Mouse (Mus musculus): ENCODE results near the gene Zmynd19.
A peak's percentile ranks its signal among the peaks of the same experiment; 100 is the strongest.
"Not testable (repeated sequence)": the region's sequence is repeated elsewhere in the genome, so short reads cannot be mapped to it uniquely, and the experiment has no call there.

Gene Zmynd19

GRCm38 (mm10) chr2:24942092-24942491 lies 7.5 kb upstream of the Zmynd19 start:
- no peak for DNase-seq (ENCODE audit: low spot score in 2 of 2)

- DNase-seq (ENCODE audit: low spot score in 2 of 2): not testable (repeated sequence)
Observed at GRCm38 (mm10) chr2:24944304-24944703, 5.3 kb upstream of the Zmynd19 start.

DNA sequence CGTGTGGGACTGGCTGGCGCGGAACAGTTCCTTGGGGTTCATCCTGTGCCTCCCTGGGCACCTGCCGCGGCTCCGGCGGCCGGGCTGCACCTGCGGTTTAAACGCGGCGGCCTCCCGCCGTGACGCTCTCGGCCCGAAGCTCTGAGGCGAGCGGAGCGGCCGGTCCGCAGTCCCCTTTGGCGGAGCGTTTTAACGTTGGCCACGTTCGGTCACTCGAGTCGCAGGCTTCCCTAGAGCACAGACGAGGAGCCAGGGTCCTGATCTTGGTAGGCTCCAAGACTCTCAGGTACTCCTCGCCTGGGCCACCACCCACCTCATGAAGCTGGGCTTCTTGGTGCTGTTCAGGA lies 570 bp downstream of the Zmynd19 start:
- no peak for DNase-seq (ENCODE audit: low spot score in 2 of 2)

DNA sequence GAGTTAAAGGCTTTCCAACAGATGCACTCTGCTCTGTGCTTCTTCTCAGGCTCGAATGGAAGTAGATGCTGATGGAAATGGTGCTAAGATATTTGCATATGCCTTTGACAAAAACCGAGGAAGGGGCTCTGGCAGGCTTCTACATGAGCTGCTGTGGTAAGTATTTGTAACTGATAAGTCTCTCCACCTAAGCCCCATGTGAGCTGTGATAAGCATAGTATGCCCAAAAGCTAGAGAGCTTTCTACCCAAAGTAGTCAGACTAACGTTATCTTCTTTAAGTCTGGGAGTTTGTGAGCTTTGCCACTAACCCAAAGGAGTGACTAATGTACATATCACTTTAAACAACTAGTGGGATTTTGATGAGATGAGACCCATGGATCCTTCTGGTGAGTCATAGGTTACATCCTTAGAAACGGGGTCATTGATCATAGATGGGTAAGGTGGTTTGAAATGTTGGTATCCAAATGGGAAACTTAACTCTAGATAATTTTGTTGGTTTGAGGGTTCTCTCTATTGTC lies 3.0 kb downstream of the Zmynd19 start:
- DNase-seq (ENCODE audit: low spot score in 2 of 2): no peak

- peak in 1 of 2 experiments; percentile 26 for DNase-seq (ENCODE audit: low spot score in 2 of 2)
Observed at GRCm38 (mm10) chr2:24960910-24961309, 11.3 kb downstream of the Zmynd19 start.

GRCm38 (mm10) chr2:24962304-24963000 lies 12.9 kb downstream of the Zmynd19 start, which contains the start of gene Dph7:
Gene Dph7 (plus strand): TSS chr2:24962400.
- DNase-seq (ENCODE audit: low spot score in 2 of 2): peak; percentile 65 to 91

DNA sequence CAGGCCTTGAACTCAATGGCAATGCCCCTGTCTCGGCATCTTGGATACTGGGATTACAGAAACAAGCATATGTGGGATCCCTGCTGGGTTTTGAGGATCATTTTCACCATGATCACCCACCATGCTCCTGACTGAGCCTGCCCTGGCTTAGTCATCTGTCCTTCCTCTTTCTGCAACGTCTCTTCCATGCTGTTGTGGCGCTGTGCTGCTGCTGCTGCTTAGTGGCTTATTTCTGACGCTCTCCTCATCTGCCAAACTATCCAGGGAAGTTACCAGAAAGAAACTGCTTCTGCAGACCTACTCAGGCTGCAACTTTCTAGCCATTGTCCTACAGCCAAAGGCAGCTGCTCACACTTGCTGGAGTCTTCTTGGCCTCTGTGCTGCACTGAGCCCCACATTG lies 20.8 kb downstream of the Zmynd19 start:
- no peak for DNase-seq (ENCODE audit: low spot score in 2 of 2)

GRCm38 (mm10) chr2:24974452-24974851 lies 24.9 kb downstream of the Zmynd19 start:
- peak in 1 of 2 experiments; percentile 31 for DNase-seq (ENCODE audit: low spot score in 2 of 2)

GRCm38 (mm10) chr2:24974906-24975703 lies 25.5 kb downstream of the Zmynd19 start, which contains the start of gene Mrpl41:
Gene Mrpl41 (minus strand): TSS chr2:24975098.
- peak; percentile 95 to 97 for DNase-seq (ENCODE audit: low spot score in 2 of 2)

- DNase-seq (ENCODE audit: low spot score in 2 of 2): peak; percentile 65
Observed at GRCm38 (mm10) chr2:24975704-24976297, 26.2 kb downstream of the Zmynd19 start, which contains the start of gene Pnpla7. Gene Pnpla7 (plus strand): TSS chr2:24976033.

DNA sequence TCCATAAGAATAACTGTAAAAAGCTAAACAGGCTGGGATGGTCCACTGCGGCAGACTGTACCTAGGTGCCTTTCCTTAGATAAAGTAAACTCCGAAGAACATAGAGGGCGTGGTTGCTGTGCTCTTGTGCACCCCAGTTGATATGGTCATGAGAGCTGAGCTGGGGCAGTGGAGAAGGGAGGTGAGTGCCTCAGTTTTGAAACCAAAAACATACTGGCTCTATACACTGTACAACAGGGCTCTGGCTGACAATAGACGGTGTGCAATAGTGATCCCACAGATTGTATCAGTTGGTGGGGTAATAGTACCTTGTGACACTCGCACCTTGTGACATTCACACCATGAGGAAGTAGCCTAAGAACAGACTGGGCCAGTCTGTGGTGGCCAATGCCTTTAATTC lies 27.4 kb downstream of the Zmynd19 start:
- no peak for DNase-seq (ENCODE audit: low spot score in 2 of 2)

GRCm38 (mm10) chr2:24987762-24988161 lies 38.2 kb downstream of the Zmynd19 start:
- no peak for DNase-seq (ENCODE audit: low spot score in 2 of 2)

GRCm38 (mm10) chr2:24995332-24995731 lies 45.7 kb downstream of the Zmynd19 start:
- peak in 1 of 2 experiments; percentile 40 for DNase-seq (ENCODE audit: low spot score in 2 of 2)

DNA sequence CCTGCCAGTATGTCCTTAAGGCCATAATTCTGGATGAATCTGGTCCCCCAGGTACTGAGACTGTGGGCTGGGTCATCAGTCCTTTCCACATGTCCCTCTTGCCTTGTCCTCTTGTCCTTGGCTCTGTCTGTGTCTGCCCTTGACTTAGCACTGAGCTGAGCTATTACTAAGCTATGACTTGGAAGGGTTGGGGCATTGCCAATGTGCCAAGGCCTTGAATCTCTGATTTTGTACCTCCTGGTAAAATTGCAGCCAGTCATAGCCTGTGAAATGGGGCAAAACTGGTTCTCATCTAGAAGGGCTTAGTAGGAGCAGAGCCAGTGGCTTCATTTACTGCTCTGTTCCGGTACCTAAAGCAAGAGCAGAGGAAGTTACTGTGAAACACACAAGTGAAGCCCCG lies 46.9 kb downstream of the Zmynd19 start:
- DNase-seq (ENCODE audit: low spot score in 2 of 2): no peak

DNA sequence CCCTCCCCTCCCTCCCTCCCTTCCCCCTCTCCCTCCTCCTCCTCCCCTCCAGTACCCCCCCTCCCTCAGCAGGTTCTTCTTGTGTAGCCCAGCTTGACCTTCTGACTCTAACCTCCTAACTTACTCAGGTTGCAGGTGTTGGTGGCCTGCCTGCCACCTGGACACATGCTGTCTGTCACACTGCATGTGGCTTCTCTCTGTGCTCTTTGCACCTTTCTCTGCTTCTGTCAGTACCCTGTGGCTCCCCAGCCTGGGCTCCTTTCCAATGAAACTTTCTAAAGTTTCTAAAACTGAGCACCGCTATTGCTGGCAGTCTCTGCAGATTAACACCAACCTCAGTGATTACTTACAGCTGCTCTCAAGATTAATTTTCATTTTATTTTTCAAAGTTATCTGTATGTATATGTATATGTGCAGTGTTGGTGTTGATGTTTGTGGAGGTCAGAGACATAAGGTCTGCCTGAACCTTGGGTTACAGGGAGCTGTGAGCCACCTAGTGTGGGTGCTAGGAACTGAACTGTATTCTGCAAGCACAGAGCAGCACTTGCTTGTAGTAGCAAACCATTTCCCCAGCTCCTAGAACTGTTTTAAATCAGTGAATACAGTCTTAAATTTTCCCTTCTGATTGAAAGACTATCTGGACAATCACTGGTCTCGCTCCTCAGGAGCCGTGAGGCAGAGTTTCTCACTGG lies 51.1 kb downstream of the Zmynd19 start:
- DNase-seq (ENCODE audit: low spot score in 2 of 2): peak in 1 of 2 experiments; percentile 12

- DNase-seq (ENCODE audit: low spot score in 2 of 2): no peak
Observed at GRCm38 (mm10) chr2:25003946-25004786, 54.6 kb downstream of the Zmynd19 start.

- no peak for DNase-seq (ENCODE audit: low spot score in 2 of 2)
Observed at GRCm38 (mm10) chr2:25006767-25007166, 57.2 kb downstream of the Zmynd19 start.

DNA sequence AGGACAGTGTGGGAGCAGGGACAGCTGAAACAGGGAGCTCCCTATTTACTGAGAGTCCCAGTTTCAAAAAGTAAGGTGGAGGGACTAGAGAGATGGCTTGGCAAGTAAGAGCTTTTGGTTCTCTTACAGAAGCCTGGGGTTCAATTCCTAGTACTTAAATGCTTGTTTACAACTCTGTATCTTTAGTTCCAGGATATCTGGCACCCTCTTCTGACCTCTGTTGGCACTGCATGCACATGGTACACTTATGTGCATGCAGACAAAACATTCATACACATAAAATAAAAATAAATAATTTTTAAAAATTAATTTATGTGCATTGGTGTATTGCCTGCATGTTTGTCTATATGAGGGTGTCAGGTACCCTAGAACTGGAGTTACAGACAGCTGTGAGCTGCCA lies 58.7 kb downstream of the Zmynd19 start:
- no peak for DNase-seq (ENCODE audit: low spot score in 2 of 2)

All from left cerebral cortex, adult 9 months (tissue).